Mouse (Mus musculus) kidney, adult 11 months (tissue): ENCODE data around the gene Dstyk.

Source experiments
- DNase-seq: peaks from one replicate; pipeline ENCODE4 v3.0.0; 2022

The Dstyk gene

GRCm38 (mm10) chr1:132417319-132418251 lies at the start of gene Dstyk:
Dstyk (plus strand) TSS chr1:132417555.
- peak; percentile 95 for DNase-seq

DNA sequence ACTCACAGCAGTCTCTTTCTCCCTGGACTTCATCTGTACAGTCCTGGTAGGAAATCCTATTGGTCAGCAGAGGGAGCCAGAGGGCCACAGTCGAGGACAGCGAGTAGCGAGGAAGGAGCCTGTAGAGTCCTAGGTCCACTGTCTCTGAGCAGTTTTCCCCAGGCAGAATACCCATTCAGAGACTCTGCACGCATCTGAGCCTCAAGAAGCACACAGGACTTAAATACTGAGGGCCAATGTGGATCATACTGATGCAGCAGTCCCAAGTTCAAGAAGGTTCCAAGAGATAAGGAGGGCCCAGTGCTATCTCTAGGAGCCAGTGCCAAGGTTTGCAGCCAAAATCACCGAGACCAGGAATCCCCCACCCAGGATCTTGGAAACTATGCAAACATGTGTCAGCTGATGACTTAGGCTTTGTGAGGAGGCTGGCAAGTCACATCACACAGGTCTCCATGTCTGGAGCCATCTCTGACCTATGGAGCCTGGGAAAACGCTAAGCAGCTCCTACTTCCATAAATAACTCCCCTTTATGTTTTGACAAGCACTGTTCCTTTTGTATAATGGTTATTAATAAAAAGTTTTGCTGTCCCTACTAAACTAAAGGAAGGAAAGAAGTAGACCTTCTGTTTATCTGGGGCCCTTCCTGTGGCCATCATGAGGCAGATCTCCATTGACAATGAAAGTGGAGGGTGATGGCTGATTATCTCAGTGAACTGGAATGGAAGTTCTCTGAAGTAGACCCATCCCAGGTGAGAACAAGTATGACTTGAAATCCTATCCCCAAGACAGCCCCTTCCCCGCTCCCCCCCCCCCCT lies 49.5 kb upstream of the Dstyk start:
- peak; percentile 76 for DNase-seq

GRCm38 (mm10) chr1:132370681-132371173 lies 46.6 kb upstream of the Dstyk start:
- DNase-seq = no peak

- no peak for DNase-seq
Measured at GRCm38 (mm10) chr1:132371298-132372081, 45.9 kb upstream of the Dstyk start.

- no peak for DNase-seq
Measured at GRCm38 (mm10) chr1:132372354-132372753, 45.0 kb upstream of the Dstyk start.

GRCm38 (mm10) chr1:132372896-132373534 lies 44.3 kb upstream of the Dstyk start:
- DNase-seq = peak; percentile 48

DNA sequence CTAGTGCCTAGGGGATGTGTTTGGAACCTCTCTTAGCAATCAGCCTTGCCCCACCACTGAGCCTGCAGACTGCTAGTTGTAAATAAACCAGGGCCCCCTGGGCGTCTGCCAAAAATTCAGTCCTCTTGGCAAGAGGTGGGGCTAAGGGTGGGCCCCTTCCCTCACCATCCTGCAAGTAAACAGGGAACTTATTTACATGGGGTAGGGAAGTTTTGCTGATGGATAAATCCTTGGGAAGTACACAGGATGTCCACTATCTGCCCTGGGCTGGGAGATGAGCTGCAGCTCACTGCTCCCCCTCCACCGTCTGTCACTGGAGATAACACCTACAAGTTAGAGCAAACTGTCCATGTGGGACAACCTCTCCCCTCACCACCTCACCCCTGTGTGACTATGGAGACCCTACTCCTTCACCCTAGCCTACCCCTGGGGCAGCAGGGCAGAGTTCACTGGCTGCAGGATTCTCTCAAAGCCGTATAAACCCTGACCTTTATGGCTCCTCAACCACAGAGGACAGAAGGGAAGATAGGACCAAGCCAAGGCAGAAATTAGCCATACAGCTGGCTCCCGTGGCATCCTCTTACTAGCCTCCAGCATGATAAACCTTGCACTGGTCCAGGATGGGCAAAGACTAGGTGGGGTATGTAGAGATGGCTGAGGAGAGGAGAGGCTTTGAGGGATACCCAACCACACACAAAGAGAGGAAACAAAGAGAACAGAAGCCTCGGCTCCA lies 43.0 kb upstream of the Dstyk start:
- peak; percentile 88 for DNase-seq

DNA sequence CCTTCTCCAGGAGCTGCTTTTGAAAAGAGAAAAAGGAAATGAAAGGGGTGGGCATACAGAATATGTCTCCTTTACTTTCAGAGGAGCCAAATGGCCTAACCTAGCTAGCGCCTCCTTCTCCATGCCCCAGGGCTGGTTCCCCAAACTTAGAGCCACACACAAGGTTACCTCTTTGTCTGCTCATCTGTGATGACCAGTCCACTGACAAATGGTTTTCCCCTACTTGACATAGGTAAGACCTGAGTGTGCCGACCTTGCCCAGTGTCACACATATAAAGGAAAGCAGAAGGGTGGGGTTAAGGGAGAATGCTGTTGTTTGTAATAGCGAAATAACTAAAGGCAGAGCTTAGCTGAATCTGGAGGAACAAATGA lies 42.5 kb upstream of the Dstyk start:
- DNase-seq = no peak

DNA sequence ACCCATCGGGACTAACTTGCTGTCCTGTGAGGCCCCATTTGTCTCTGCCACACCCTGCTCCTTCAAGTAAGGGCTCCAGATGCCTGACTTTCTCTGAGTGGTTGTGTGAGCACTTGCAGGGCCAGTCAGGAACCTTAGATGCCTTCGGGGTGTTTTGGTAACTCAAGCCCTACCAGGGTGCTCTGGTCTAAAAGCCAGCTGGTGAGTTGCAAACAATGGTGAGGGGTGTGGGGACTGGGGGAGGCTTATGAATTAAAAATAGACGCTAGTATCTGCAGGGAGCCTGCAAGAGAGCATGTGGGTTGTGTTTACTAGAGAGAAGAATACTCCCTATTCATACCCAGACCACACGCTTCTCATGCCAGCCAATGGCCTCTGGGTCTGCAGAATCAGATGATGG lies 42.1 kb upstream of the Dstyk start:
- no peak for DNase-seq

DNA sequence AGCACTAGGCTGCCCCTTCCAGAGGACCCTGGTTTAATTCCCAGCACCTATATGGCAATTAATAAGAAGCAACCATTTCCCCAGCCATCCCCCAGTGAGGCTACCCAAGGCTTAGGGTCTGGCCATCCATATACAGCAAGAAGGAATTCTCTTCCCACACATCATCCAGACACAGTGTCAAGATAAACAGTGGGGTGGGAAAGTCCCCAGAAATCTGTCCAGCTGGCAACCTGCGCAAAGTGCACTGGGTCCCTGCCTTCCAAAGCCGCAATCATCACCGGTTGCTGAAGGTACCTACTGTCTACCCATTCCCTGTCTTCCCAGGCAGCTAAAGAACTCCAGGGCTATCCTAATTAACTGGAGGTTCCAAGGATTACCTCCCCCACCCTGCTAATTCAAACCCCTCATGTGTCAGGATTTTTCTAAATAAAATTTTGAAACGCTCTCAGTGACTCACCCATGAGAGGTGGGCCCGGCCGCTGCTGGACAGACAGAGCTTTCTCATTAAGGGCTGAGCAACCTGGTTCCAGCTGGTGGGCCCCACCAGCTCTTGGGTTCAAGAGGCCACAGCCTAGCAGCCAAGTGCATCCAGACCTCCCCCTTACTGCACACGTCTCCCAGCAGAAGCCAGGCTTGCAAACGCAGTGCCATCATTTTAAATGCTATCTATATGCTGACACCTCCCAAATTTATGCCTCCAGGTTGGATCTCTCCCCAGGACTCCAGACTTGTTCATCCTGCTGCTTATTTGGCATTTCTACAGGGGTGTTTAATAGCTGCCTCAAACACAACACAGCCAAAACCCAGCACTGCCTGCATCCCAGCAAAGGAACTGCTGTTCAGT lies 40.9 kb upstream of the Dstyk start:
- no peak for DNase-seq

DNA sequence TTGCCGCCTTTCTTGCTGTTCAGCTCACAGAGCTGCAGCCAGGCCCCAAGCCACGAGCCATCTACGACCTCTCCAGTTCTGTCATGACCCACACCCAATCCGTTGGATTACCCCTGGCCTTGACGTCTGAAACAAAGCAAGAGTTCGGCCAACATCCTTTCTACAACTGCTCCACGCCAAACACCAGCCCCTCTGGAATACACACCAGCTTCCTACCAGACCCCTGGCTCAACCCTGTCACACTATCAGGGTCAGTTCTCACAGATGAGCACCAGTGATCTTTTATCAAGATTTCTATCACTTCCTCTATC lies 40.3 kb upstream of the Dstyk start:
- DNase-seq = no peak

- no peak for DNase-seq
Measured at GRCm38 (mm10) chr1:132377811-132378210, 39.5 kb upstream of the Dstyk start.

DNA sequence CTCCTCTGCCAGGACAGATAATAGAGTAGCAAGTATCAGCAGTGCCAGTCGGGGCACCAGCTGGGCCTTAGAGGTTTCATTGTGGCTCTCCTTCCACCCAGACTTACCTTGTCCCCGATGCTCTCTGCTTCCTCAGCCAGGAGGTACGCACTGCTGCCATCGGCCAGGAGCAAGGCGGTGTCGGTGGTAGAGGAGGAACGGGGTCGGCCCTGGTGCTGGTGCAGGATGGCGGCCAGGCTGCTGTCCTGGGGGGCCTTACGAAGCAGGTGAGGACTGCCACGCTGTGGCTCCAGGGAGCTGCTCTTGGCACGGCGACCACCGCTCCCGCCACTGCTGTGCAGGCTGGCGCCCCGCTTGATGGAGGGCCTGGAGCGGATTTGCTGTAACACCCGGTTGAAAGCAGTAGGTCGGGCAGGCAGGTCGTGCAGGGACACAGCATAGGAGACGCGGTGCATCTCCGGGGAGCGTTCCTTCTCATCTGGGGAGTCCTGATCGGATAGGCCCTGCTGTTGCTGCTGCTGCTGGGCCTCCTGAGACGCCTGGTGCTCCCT lies 36.7 kb upstream of the Dstyk start:
- DNase-seq = no peak

GRCm38 (mm10) chr1:132381929-132382328 lies 35.4 kb upstream of the Dstyk start:
- DNase-seq = no peak

DNA sequence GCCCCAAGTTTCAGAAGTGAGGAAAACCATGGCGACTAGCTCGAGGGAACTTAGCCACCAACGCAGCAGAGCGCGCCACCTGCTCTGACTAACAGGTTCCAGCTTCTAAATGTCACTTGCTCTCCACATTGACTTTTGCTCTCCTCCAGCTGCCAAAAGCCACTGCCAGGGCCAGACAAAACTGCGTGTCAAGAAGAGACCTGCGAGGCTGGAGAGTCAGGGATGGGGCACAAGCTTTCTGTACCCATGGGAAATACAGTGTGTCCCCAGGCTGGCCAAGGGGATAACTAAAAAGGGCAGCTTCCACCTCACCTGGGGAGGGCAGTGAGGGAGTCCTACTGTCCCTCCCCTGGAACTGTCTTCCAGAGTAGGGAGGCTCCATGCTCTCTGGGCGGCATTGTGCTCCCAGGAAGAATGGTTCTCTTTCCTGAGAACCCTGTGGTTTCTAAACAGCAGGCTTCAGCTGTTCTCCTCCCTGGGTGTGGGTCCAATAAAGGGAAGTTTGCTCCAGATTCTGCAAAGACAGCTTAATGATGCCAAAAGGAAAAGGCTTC lies 33.3 kb upstream of the Dstyk start:
- DNase-seq = no peak

GRCm38 (mm10) chr1:132385266-132385665 lies 32.1 kb upstream of the Dstyk start:
- DNase-seq = no peak

- no peak for DNase-seq
Measured at GRCm38 (mm10) chr1:132385711-132386110, 31.6 kb upstream of the Dstyk start.

DNA sequence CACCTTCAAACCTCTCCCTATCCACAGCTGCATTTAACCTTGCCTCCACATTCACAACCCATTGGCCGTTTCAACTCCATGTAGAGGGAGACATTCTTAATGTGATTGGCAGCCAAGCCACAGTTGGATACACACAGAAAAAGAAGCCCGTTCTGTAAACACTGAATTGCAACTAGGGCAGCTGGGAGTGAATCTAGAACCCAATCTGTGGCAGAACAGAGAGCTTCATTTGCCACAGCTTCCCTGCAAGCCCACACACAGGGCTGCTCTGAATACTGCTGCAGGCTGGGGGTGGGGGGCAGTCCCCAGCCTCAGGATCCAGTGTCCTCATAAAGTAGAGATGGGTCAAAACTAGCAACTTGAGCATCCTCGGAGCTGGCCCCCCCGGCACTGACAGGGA lies 31.1 kb upstream of the Dstyk start:
- DNase-seq = no peak

DNA sequence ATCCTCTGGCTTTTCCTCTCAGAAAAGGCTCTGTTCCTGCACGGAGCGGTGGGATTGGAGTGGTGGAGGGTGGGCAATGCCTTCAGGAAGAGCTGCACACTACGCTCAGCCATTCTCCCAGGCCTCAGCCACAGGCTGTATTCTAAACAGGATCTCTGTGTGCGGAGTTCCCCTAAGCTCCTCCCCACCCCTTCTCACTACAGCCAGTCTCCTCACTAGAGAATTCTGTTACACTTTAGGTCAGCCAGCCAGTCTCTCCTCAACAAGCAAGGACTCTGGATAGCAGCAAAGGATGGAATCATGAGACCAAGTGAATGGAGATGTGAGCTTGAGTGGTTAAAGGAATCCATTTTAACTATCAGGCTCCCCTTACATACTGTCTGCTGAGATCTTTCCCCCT lies 29.4 kb upstream of the Dstyk start:
- DNase-seq = no peak
